Mouse (Mus musculus) liver, embryonic 14.5 days (tissue): Measurements from ENCODE around the gene Ndufa3. TPM values are rescaled to one million over a fixed set of nuclear protein-coding genes. Genes with fewer than 3 reads are reported as not detected.
"Not testable (repeated sequence)": the region's sequence is repeated elsewhere in the genome, so short reads cannot be mapped to it uniquely, and the experiment has no call there.

Experiments used
- ATAC-seq: fragments of 200-750 bp; cut with Nextera tagmentation; 2 replicates; pipeline ENCODE4 v1.8.0; 2017; ENCODE audit warnings: moderate number of reproducible peaks, mild to moderate bottlenecking, moderate library complexity; ENCODE audit not compliant: insufficient read depth
- DNase-seq, 3 experiments: peaks; one replicate each; pipeline ENCODE4 v3.0.0-alpha.2; 2012 to 2013; ENCODE audit warnings: low read depth in 3 of 3, low spot score in 3 of 3
- H3K27ac ChIP-seq: fragments of 300-500 bp; sonication (generic); 2 replicates; pipeline ENCODE4 v1.5.1; 2014; ENCODE audit warnings: moderate library complexity, mild to moderate bottlenecking, control low read depth, inconsistent platforms
- H3K27me3 ChIP-seq: fragments of 300-500 bp; sonication (generic); 2 replicates; pipeline ENCODE4 v1.6.1; 2014; ENCODE audit warnings: mild to moderate bottlenecking, low read length, moderate library complexity; ENCODE audit not compliant: control insufficient read depth, insufficient read depth
- H3K36me3 ChIP-seq: fragments of 300-500 bp; sonication (generic); replicated peaks from 2 replicates; pipeline ENCODE4 v1.6.1; 2014; ENCODE audit warnings: low read depth; ENCODE audit not compliant: control insufficient read depth, insufficient read depth
- H3K4me1 ChIP-seq, 2 experiments: fragments of 200-500 bp in 1 of 2; fragments of 300-500 bp in 1 of 2; sonication (generic) in 1 of 2; replicated peaks; 2 replicates each; pipeline ENCODE4 v1.6.1; 2012 to 2014; ENCODE audit warnings: antibody characterized with exemption in 1 of 2, inconsistent platforms in 1 of 2, low read length in 1 of 2; ENCODE audit not compliant: control insufficient read depth in 2 of 2, insufficient read depth in 2 of 2
- H3K4me2 ChIP-seq: fragments of 300-500 bp; sonication (generic); 2 replicates; pipeline ENCODE4 v1.6.1; 2014; ENCODE audit warnings: low read depth, mild to moderate bottlenecking, control low read depth, moderate library complexity
- H3K4me3 ChIP-seq, 2 experiments: fragments of 200-500 bp in 1 of 2; fragments of 300-500 bp in 1 of 2; sonication (generic) in 1 of 2; 2 replicates each; pipeline ENCODE4 v1.5.1; 2012 to 2014; ENCODE audit warnings: low read depth in 2 of 2, low read length in 2 of 2, mild to moderate bottlenecking in 2 of 2, control low read depth in 1 of 2, inconsistent platforms in 1 of 2, moderate library complexity in 1 of 2; ENCODE audit not compliant: insufficient read depth in 1 of 2
- H3K9ac ChIP-seq: fragments of 300-500 bp; sonication (generic); replicated peaks from 2 replicates; pipeline ENCODE4 v1.6.1; 2014; ENCODE audit warnings: mild to moderate bottlenecking, control low read depth, moderate library complexity
- H3K9me3 ChIP-seq: fragments of 300-500 bp; sonication (generic); 2 replicates; pipeline ENCODE4 v1.6.1; 2016; ENCODE audit warnings: low read length, mixed read lengths; ENCODE audit not compliant: control insufficient read depth
- CTCF ChIP-seq: IDR thresholded peaks from 2 replicates; pipeline ENCODE4 v1.5.1; 2016; ENCODE audit warnings: antibody characterized with exemption, low read depth, control low read depth
- EP300 ChIP-seq: IDR thresholded peaks from 2 replicates; pipeline ENCODE4 v1.6.1; 2016; ENCODE audit warnings: antibody characterized with exemption, low read depth
- WGBS: fragments of 180-500 bp; shearing (Covaris S2); extraction: QIAGEN DNeasy Blood & Tissue Kit; methylation state at CpG from one replicate; pipeline ENCODE4 v1.1.7; 2014; ENCODE audit not compliant: insufficient replicate concordance; 5-methylcytosine and 5-hydroxymethylcytosine counted together
- polyA plus RNA-seq, 2 experiments: library from polyadenylated mRNA; depleted of rRNA in 1 of 2; stranded (reverse) in 1 of 2; unstranded in 1 of 2; fragments of >200 nt; fragmentation: Nextera tagmentation in 1 of 2; extraction: Ambion mirVana in 1 of 2; gene quantifications; 2 replicates each; pipeline versions ENCODE4 v1.2.1 to v1.2.3; 2012 to 2014

The Ndufa3 gene
- polyA plus RNA-seq, 2 experiments, result 106 to 354 TPM

DNA sequence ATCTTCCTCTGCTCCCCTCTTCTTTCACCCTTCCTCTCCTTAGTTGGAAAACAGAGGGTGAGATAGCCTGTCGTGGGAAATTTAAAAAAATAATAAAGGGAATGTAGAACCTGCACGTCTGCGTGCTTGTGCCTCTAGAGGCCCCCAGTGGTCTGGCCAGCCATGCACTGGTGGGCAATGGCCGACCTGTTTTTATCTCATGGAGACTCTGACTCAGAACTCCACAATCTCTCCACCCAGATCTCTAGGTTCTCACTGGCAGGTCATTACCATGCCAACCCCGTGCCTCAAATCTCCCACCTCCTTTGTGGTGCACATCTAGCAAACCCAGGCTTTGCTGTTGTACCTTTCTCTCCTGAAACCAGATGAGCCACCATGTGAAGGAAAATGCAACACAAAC lies 22.5 kb upstream of the Ndufa3 start:
- Histone ChIP-seq H3K4me3 (peak overlapping the region; percentile 34 to 40; a peak in 3 of 4 replicates), H3K27ac (no peak overlapping the region), H3K9me3 (no peaks in the 10 kb centered on the region), H3K4me1 (peaks cover 2 to 3% of the 10 kb centered on the region in 2 experiments; a peak in 1 of 4 replicates), H3K4me2 (peak overlapping the region; percentile 56), H3K27me3 (no peaks in the 10 kb centered on the region), H3K9ac (peak overlapping the region; percentile 43), H3K36me3 (no peaks in the 10 kb centered on the region)
- no peak for TF ChIP-seq CTCF
- no peak for TF ChIP-seq EP300
- DNase-seq (peak in 1 of 3 experiments; percentile 4), ATAC-seq (peak; percentile 62; the same call in 1 of the 2 replicates)
- WGBS, result 9% methylated on average over 5 of the region's 5 CpGs

DNA sequence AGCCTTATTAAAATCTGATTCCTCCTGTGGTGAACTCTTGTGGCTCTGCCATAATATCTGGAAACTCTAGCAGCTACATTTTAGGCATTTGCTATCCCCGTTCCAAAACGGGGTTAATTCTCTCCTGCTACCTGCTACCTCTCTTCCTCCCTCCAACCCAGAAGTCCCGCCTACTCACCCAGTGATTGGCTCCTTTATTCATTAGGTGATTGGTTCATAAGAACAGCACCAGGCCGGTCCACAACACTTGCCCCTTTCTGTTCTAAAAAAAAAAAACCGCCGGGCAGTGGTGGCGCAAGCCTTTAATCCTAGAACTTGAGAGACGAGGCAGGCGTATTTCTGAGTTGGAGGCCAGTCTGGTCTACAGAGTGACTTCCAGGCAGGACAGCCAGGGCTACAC lies 22.0 kb upstream of the Ndufa3 start:
- H3K9ac ChIP-seq, result peak overlapping the region; percentile 43
- H3K36me3 ChIP-seq, result no peaks in the 10 kb centered on the region
- no peaks in the 10 kb centered on the region for H3K27me3 ChIP-seq
- peak overlapping the region; percentile 56 for H3K4me2 ChIP-seq
- 11% methylated on average over 9 of the region's 9 CpGs for WGBS
- DNase-seq, result peak; percentile 36 to 48 (median 41)
- peak overlapping the region; percentile 34 to 40 for H3K4me3 ChIP-seq
- ATAC-seq, result peak; percentile 79
- no peaks in the 10 kb centered on the region for H3K9me3 ChIP-seq
- H3K27ac ChIP-seq, result no peak overlapping the region
- TF ChIP-seq EP300 (no peak), CTCF (no peak)
- peaks cover 2 to 3% of the 10 kb centered on the region in 2 experiments; a peak in 1 of 4 replicates for H3K4me1 ChIP-seq

DNA sequence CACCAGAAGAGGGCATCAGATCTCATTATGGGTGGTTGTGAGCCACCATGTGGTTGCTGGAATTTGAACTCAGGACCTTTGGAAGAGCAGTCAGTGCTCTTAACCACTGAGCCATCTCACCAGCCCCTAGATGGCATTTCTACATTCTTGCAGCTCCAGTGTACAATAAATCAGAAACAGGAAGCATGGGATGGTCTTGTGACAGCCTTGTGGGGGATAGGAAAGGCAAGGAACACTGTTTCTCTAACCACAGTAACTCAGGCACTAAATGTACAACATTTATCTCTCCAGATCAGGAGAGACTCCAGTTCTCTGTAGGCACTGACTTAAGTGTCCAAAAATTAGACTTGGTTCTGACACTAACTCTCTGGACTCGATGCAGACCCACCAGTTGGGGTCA lies 19.4 kb upstream of the Ndufa3 start:
- H3K4me2 ChIP-seq, ATAC-seq, H3K27ac ChIP-seq, H3K9me3 ChIP-seq, H3K4me3 ChIP-seq, H3K36me3 ChIP-seq, H3K9ac ChIP-seq, H3K4me1 ChIP-seq, H3K27me3 ChIP-seq, DNase-seq: not testable (repeated sequence)
- WGBS, result 13% methylated on average over 1 of the region's 1 CpGs

DNA sequence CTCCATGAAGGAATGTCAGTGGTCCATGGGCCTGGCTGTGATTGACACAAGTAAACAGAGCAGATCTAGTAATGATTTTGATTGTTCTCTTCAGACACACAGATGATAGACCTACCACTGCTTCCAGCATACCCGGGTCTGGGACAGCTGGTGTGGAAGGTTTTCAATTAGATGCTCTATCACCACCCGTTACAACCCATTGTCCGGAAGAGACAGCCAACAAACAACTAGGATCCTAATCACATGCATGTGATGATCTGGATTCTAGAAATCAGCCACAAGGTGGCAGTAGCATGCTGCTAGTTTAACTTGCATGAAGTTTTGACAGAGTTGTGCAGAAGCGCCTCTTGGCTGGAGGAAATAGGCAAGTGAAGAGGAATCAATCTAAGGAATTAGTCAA lies 16.1 kb upstream of the Ndufa3 start:
- Histone ChIP-seq H3K27me3 (no peaks in the 10 kb centered on the region), H3K4me1 (no peaks in the 10 kb centered on the region), H3K9ac (no peak overlapping the region), H3K27ac (no peak overlapping the region), H3K4me3 (no peak overlapping the region), H3K4me2 (no peak overlapping the region), H3K9me3 (no peaks in the 10 kb centered on the region), H3K36me3 (no peaks in the 10 kb centered on the region)
- DNase-seq (peak; percentile 45 to 55 (median 52)), ATAC-seq (no peak)
- WGBS, result 11% methylated on average over 4 of the region's 4 CpGs
- TF ChIP-seq CTCF (peak; percentile 82), EP300 (no peak)

DNA sequence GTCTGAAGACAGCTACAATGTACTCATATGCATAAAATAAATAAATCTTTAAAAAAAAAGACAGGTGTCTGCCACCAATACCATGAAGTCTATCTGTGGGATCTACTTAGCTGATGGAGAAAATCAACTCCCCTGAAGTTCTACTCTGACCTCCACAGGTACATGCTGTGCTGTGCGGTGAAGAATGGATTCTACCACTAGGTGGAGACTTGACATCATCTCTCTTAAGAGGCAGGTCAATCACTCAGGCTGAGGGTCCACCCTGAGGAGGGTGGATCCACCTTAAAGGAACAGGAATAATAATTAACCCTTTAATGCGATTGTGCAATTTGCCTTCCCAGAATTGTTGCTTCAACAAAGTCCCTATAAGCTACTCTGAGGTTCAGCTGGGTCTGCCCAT lies 10.4 kb upstream of the Ndufa3 start:
- Histone ChIP-seq H3K27ac (no peak overlapping the region), H3K9ac (no peak overlapping the region), H3K4me3 (no peak overlapping the region), H3K36me3 (no peaks in the 10 kb centered on the region), H3K4me1 (0 out of 4 replicates have a peak, but pooled peaks cover 0 to 1% of the 10 kb centered on the region in 2 experiments), H3K9me3 (no peaks in the 10 kb centered on the region), H3K27me3 (no peaks in the 10 kb centered on the region), H3K4me2 (no peak overlapping the region)
- DNase-seq (no peak), ATAC-seq (peak; percentile 39; the same call in 1 of the 2 replicates)
- 3% methylated on average over 2 of the region's 2 CpGs for WGBS
- TF ChIP-seq EP300, result no peak
- TF ChIP-seq CTCF, result peak; percentile 52
